Mouse (Mus musculus) myocyte (in vitro differentiated cells): Measurements from ENCODE around the gene Tfec.

Experiments
- E2F4 ChIP-seq: IDR thresholded peaks from one replicate; pipeline ENCODE4 v1.6.1; 2011; ENCODE audit warnings: mild to moderate bottlenecking, control low read depth, moderate library complexity; ENCODE audit not compliant: insufficient read depth
- MAX ChIP-seq: IDR thresholded peaks from one replicate; pipeline ENCODE4 v1.6.1; 2011; ENCODE audit warnings: low read depth, mild to moderate bottlenecking, control low read depth
- POLR2A ChIP-seq: IDR thresholded peaks from one replicate; pipeline ENCODE4 v1.6.1; 2011; ENCODE audit warnings: low read depth, mild to moderate bottlenecking, control low read depth, moderate library complexity; ENCODE audit not compliant: insufficient read length
- POLR2AphosphoS2 ChIP-seq: IDR thresholded peaks from one replicate; pipeline ENCODE4 v1.6.1; 2011; ENCODE audit warnings: low read depth, control low read depth; ENCODE audit not compliant: insufficient read length
- TCF12 ChIP-seq: IDR thresholded peaks from one replicate; pipeline ENCODE4 v1.6.1; 2011; ENCODE audit warnings: mild to moderate bottlenecking, control low read depth; ENCODE audit not compliant: poor library complexity, insufficient read depth, severe bottlenecking

DNA sequence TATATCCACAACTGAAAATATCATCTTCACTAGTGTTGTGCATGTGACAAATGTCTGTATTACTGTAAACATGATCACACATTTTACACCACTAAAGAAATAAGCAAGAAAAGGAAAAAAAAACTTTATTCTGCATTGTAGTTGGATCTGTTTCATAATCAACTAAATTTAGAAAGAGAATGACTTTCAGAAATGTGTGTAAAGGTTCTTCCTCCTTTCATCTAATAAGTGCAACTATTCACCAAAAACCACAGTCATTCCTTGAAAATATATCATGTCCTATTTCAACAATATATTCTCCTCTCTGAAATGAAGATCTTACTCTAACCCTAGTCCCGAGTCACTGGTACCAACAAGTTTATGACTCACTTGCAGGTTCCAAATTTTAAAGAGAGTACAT is 91.9 kb downstream of the Tfec start:
- TF ChIP-seq MAX (no peak), POLR2A (no peak), E2F4 (no peak), TCF12 (no peak), POLR2AphosphoS2 (no peak)
